Mouse (Mus musculus): ENCODE results near the gene Ap1ar.

Gene Ap1ar

DNA sequence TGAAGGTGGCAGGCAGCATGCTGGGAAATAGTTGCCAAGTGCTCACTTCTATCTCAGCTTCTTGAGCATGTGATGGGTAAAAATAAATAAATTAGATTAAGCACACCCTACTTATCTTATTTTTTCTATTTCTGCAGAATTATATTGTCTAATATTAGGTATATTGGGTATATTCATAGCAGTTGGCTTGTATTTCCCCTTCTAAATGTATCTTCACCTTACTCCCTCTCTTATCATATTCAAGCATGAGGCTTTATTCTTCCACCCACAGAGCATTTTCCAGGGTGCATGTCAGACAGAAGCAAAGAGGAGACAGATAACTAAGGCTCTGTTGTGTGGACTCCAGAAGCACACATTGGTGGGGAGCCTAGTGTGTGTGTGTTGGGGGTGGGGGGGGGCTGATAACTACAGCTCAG is 79.4 kb downstream of the Ap1ar start:
- no peak for DNase-seq (ENCODE audit: low read depth, low spot score)

All from brain, adult 2 months (tissue).